Mouse (Mus musculus) urinary bladder, adult 2 months (tissue): Measurements from ENCODE around the gene Wfdc2. TPM values are rescaled to one million over a fixed set of nuclear protein-coding genes. Genes with fewer than 3 reads are reported as not detected.
A peak's percentile ranks its signal among the peaks of the same experiment; 100 is the strongest.
"Not testable (repeated sequence)": the region's sequence is repeated elsewhere in the genome, so short reads cannot be mapped to it uniquely, and the experiment has no call there.

Source experiments
- DNase-seq: peaks from one replicate; pipeline ENCODE4 v3.0.0; 2022; ENCODE audit warnings: low spot score
- polyA plus RNA-seq: library from polyadenylated mRNA; depleted of rRNA; stranded (reverse); fragments of >200 nt; gene quantifications from 2 replicates; pipeline ENCODE4 v1.2.3, GENCODE M21; 2012

Wfdc2 gene
- polyA plus RNA-seq, 1 experiment: 802 TPM

DNA sequence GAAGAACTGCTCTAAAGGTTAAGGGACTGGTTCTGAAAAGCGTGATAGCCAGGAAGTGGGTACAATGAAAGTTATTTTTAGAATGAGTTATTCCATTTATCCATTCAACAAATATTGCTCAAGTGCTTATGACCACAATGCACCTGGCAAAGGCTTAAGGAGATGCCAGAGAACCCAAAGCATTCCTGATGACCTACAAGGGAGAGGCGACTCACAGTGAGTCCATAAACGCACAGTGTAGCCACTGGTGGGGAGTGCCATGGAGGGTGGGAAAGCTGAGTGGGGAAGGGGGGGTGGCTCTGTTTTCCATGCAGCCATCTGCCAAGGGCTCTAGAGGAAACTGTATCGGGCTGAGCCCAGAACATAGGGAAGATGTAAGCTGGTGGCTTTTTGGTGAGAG lies 12.9 kb upstream of the Wfdc2 start:
- DNase-seq: no peak

DNA sequence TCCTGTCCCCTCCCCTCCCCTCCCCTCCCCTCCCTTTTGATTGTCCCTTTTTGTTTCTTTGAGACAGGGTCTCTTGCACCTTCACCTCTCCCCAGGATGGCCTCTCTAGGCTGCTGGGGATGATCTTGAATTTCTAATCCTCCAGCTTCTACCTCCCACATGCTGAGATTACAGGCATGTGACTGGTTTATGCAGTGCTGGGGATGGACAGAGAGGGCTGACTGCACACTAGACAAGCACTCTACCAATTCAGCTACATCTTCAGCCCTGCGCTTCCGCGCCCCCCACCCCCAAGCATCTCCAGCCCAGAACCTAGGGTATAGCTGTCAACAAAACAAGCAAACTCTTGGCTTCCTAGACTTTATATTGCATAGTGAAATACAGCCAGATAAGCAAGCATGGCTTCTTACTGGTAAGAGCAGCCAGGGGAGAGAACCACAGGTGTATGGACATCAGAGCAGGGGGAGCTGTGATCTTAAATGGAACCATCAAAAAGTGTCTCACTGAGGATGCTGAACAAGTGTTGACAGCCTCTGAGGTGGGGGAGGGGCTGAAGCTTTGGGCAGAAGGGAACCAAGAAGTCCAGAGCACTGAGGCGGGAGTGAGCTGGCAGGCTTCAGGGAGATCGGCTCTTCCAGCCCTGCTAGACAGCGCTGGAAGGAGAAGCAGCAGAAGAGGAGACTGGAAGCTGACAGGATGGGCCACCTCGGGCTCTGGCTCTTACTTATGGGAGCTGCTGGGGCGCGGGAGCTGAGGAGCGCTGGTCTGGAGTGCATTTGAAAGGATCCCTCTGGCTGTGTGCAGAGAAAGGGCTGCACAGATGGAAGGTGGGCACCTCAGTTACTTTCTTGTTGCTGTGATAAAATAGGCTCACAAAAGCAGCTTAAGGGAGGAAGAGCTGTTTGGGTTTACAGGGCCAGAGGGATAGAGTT lies 12.0 kb upstream of the Wfdc2 start:
- no peak for DNase-seq

DNA sequence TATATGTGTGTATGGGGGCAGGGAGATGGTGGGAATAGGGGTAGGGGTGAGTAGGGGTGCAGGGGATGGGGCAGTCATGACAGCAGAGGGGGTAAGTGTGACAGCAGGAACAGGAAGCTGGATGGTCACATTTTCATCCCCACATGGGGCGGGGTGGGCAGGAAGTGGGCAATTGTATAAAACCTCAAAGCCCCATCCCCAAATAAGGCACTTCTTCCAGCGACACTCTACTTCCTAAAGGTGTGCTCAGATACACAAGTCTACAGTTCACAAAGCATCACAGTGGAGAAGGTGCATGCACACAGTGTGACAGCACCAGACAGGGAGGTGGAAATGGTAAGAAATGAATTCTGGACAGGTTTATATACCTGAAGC lies 11.3 kb upstream of the Wfdc2 start:
- DNase-seq: no peak

DNA sequence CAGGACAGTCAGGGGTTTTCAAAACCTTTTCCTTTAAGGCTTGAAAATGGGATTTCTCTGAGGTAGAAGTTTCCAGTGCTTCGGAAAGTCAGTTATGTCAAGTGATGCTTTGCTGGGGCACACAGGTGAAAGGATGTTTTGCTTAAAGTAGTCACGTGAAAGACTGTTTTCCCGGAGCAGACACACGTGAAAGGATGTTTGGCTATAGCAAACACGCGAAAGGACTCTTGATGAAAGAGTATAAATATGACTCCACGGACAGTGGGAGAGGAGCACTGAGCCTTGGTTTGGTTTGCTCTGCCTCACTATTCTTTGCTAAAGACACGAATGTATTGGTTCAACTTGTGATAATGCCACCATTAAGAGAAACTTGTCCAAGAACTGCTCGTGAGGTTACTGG lies 10.7 kb upstream of the Wfdc2 start:
- DNase-seq: no peak

DNA sequence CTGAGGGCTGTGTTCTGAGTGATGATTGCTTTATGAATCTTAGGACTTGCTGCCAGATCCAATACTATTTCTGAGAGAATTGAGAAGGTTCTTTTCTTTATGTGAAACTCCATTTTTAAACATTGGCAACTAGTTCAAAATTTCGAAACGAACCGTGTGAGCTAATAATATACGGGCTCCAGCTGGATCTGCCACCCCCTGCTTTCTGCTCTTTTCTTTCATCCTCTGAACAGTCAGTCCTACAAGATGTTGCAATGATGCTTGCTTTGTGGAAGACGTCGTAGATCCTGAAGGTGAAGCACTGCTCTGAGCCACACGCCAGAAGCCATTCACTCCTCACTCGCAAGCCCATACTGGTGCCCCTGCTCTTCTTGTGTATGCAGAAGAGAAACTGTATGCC lies 3.8 kb upstream of the Wfdc2 start:
- no peak for DNase-seq

DNA sequence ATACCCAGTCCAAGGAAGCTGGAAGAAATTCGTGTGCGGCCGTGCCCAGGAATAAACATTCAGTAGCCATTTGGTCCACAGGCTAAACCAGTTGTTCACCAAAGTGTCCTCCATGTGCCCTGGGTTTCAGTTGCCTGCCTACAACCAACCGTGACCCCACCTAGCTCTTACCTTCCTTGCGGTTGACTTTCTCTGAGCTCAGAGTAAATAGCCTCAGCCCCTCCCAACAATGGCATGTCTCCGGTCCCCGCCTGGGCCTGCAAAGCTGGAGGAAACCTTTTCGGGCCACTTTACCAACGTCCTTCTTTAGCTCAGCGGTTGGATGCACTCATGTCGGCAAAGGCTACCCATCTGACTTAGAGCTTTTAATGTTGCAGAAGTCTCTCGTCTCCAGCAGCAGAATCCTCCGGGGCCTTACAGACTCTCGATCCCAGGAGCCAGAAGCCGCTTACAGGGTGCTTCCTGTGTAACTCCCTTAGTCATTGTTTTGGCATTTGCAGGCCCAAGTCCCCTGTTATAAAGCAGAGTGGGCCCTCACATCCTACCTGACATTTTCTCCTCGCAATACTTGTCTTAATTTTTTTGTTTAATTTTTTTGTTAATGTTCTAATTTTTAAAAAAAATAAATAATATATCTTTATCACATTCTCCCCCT lies 3.1 kb upstream of the Wfdc2 start:
- DNase-seq: no peak

DNA sequence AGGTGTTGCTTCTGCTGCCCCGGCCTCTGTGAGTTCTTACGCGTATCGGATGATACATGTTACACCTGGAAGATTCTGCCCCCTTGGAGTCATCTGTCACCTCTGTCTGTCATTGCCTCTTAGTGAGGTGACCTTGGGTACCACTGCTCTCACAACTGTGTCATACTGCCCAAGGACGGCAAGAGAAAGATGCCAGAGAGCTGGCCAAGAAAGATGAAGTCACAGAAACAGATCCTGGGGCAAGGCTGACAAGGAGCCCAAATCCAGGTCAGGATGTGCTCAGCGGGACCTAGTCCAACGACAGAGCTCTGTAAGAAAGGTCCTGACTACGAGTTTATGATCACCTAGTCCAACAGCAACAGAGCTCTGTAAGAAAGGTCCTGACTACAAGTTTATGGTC lies 2.1 kb upstream of the Wfdc2 start:
- no peak for DNase-seq

DNA sequence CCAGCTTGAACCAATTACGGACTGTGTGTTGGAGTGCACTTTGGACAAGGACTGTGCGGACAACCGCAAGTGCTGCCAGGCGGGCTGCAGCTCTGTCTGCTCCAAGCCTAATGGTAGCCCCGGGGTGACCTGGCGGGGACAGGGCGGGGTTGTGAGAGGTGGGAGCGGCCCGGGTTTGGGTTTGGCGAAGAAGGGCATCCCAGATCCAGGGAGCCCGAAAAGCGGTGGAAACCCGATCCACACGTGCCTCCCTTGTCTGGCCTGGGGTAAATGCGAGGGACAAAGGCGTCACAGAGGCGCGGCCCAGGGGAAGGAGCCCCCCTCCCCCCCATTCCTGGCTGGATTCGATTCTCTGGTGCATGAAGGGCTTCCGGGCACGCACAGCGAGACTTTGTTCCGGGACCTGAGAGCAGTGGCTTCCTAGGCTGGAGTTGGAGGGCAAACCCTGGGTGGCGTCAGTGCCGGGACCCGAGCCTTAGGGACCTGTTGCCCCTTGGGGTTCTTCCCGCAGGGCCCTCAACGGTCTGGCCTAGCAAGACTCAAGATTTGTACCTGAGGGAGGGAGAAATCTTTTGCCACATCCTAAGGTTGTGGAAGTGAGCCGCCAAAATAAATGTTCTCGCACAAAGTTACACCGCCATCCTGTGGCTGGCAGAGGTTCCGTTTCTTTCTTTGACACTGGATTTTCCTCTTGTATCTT lies 1.3 kb downstream of the Wfdc2 start:
- DNase-seq: peak; percentile 47

DNA sequence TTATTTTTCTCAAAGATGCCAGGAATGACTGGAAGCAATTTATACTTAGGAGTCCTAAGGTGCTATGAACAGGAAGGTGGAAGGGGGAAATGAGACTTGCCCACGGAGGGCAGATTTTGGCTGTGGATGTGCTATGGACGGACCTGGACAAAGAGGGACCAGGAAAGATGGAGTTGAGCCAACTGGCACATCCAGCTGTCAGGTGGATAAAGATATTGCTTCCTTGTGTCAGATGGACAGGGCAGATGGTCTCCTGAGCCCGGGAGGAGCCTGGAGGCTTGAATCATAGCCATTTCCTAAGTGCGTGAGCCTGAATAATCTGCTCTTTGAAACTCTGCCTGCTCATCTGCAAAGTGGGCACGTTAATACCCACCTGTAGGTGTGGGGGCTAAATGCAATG lies 2.1 kb downstream of the Wfdc2 start:
- no peak for DNase-seq

DNA sequence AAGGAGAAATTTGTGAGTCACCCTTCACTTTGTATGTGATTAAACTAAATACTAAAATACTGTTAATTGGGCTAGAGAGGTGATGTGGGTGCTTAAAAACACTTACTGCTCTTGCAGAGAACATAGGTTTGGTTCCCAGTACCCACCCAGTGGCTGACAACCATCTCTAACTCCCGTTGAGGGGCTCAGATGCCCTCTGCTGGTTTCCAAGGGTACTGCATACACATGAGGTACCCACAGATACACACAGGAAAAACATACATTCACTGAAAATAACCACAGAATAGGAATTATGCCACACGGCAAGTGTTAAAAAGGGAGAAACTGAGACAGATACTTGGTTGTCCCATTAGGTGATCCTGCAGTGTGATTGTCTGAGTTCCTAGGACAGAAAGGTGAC lies 4.8 kb downstream of the Wfdc2 start:
- DNase-seq: no peak

DNA sequence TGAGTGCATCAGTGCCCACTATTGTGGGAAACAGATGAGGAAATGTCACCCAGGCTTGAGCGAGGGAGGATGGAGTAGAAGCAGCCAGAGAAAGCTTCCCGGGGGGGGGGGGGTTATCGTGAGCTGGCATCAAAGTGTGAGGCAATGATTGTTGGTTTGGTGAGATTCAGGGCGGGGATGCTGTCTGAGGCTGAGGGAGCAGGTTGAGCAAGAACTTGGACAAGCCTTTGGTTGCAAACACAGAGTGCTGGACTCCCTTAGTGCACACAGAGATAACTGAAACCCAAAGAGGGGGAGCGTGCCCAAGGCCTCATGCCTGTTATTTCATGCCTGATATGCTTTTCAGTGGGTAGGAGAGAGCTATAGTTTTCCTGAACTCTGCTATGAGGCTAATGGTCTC lies 5.2 kb downstream of the Wfdc2 start:
- DNase-seq: no peak

DNA sequence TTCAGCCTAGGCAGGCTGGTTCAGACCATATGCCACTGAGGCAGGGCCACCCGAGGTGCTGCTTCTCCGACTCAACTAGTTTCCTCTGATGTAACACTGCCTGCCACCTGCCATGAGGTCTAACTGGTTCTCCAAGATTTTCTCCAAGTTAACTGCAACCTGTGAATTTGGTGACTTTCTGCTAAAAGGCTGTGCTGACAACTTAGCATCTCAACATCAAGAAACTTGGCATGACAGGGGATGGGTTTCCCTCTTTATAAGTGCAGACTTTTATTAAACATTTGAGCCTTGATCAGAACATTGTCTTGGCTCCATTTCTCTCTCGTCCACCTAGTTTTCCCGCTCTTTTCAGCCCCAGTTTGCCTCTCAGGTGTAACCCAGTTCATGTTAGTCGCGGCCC lies 11.1 kb downstream of the Wfdc2 start, which contains the start of gene Spint3:
Gene Spint3, minus strand, starts transcription at position 101 of the 400 bp plus-strand sequence.
- not testable (repeated sequence) for DNase-seq

DNA sequence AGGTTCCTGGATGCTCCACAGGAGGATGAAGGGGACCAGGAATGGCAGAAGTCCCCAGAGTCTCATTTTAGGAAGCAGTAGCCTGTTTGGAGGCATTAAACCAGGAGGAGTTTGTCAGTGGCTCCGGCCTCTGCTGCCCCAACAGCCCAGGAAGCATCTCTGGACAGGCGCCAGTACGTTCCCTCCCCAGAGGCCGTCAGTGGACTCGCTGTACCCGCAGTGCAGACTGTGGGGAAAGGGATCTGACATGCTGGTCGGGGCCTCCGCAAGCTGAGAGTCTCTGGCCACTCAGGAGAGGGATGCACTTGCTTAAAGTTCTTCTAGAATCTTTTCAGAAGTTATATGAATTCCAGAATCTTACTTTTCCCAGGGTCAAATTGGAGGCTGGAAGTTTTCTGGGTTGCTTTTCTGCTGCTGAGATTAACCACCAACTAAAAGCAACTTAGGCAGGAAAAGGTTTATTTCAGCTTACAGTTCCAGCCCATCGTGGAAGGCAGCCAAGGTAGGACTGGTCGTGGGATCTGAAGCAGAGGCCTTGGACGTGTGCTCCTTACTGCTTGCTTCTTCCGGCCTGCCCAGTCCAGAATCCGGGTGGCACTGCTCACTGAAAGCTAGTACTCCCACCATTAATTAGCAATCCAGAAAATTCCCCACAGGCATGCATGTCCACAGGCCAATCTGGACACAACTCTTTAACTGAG lies 23.0 kb downstream of the Wfdc2 start, which contains the start of gene Wfdc6a:
Gene Wfdc6a, minus strand, starts transcription at position 423 of the 701 bp plus-strand sequence.
- not testable (repeated sequence) for DNase-seq

DNA sequence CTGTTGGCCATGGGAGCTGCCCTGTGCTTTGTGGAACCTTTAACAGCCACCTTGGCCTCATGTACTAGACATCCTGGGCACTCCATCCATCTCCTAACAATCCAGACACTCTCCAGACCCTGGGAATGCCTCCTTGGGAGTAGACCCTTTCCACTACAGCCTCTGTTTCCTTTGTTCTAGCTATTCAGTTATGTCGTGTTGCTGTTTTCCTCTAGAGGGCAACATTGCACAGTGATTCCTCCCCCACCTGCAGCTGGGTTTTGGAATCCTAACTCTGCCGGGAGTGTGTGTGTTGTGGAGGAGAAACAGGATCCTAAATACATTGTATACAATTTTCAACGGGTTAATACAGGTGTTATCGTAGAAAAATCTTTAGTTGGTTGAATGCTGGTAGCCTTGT lies 29.8 kb downstream of the Wfdc2 start:
- no peak for DNase-seq

DNA sequence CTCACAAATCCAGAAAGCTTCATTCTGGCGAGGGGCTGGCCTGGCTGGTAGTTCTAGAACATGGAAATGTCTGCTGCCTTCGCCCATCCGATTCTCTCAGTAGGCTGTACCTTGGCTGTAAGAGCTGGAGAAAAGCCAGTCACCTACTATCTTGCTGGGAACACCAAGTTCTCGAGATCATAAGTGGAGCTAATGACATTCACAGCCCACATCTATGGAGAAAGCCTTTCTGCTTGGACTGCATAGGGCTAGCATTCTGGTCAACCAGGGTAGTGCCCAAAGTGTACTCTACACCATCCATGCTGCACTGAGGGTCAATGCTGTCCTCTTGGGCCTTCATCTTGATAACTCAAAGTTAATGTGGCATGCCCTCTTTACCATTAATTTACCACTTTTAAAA lies 31.3 kb downstream of the Wfdc2 start, which contains the start of gene Eppin:
Gene Eppin, minus strand, starts transcription at position 101 of the 400 bp plus-strand sequence.
- DNase-seq: no peak

DNA sequence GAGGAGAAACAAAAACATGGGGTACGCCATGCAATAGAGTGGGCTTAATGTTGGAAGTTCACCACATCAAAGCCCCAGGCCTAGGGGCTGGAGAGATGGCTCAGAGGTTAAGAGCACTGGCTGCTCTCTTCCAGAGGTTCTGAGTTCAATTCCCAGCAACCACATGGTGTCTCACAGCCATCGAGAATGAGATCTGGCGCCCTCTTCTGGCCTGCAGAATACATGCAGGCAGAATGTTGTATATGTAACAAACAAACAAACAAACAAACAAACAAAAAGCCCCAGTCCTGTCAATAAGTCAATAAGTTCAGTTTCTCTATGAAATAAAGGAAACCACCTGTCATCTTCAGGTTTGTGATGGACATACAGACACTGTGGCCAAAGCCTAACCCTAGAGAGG lies 38.0 kb downstream of the Wfdc2 start:
- no peak for DNase-seq

DNA sequence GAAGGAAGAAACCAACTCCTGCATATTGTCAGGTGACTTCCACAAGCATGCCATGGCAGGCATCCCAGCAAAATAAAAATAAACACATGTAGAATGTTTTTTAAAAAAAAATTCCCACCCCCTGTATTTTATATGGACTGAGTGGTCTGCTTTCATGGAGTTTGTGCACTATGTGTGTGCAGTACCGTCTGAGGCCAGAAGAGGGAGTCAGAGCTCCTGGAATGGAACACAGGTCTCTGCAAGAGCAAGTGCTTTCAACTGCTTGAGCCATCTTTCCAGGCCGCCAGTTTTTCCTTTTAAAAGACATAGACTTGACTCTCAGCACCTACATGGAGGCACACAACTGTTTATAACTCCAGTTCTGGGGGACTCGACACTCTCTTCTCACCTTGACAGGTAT lies 41.3 kb downstream of the Wfdc2 start:
- DNase-seq: no peak

DNA sequence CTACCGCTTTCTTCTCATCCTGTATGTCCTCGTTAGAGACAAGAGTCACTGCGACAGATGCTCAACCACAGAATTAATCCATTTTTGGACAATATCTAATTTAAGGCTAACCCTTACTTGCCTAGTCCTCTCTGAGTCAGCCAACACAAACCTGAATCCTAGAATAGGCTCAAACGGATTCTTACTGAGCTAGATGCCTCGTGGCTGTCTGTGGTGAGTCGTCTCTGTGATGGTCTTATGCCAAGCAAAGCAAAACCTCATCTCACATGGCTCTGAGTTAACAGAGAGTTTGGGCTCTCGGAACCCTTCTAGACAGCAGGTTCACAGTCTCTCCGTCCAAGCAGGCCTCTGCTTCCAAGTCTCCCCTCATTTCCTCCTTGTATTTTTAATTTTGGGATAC lies 42.2 kb downstream of the Wfdc2 start:
- no peak for DNase-seq

DNA sequence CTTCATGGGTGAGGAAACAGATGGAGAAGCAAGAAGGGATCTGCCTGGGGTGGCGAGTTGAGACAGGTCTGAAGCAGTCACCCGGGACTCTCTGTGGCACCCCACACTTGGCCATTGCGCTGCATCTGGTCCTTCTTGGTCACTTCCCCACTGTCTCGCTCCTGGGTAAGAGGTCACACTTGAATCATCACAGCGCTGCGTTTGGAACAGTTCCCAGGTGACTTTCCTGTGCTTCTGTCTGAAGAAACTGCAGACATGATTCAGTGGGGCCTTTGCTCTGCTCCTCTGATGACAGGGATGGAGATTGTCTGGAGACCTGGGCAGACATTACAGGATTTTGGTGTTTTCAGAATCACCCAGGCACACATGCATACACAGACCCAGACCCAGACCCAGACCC lies 46.6 kb downstream of the Wfdc2 start:
- DNase-seq: no peak

DNA sequence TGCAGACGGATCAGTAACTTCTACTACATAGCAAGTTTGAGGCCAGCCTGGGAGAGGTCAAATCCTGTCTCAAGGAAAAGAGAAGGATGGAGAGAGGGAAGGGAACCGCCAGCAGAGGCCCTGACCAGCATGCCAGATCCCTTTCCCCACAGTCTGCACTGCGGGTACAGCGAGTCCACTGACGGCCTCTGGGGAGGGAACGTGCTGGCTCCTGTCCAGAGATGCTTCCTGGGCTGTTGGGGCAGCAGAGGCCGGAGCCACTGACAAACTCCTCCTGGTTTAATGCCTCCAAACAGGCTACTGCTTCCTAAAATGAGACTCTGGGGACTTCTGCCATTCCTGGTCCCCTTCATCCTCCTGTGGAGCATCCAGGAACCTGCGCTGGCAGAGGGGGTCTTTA lies 51.3 kb downstream of the Wfdc2 start, which contains the start of the genes Wfdc6b and Wfdc8:
Gene Wfdc6b, plus strand, starts transcription at position 52 of the 400 bp plus-strand sequence.
Gene Wfdc8, minus strand, starts transcription at position 156 of the 400 bp plus-strand sequence.
- DNase-seq: not testable (repeated sequence)

DNA sequence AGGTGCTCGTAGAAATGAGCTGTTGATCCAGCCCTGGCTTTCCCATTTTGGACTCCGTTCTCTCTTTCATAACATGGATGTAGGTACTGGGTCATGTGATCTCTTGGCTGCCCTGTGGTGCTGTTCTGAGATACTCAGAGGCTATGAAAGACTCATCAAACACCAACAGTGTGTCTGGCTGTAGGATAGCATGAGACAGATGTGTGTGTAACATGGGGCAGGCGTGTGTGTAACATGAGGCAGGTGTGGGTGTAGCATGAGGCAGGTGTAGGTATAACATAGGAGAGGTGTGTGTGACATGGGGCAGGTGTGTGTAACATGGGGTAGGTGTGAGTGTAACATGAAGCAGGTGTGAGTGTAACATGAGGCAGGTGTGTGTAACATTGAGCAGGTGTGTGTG lies 53.2 kb downstream of the Wfdc2 start:
- no peak for DNase-seq
